Mouse (Mus musculus): ENCODE measurements at regions not wholly inside any gene's neighbourhood (a gene's known extent, or its start where the extent isn't known, plus 50 kb on each side); places are given as distances from the start of the nearest gene placed in this dataset.

DNA sequence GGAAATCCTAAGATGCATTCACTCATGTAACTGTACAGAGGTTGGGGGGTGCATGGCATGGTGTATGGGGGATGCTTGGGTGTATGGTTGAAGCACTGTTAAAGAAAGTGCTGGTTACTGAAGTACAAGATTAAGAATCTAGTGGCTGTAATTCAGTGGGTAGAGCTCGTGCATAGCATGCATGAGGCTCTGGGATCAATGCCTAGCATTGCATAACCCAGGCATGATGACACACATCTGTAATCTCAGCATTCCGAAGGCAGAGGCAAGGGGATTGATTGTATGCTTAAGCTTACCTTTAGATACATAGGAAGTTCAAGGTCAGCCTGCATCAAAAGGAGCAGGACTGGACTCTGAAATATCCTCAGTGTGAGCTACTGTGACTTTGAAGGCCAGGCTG is 67.7 kb upstream of the Zfp280d start:
- TF ChIP-seq POLR2A (IDR thresholded peaks at IDR 0.05; ENCODE audit: extremely low read depth, insufficient read depth, low read length) (no peak), CTCF (IDR thresholded peaks at IDR 0.05; ENCODE audit: low read depth, low read length) (no peak)

Data from liver, adult 2 months (tissue).